Mouse (Mus musculus) liver, adult 2 months (tissue): ENCODE measurements around the gene Smg6.

Experiments used
- CTCF ChIP-seq: fragments of 200-500 bp; IDR thresholded peaks from 2 replicates; pipeline ENCODE4 v1.5.1; 2011; ENCODE audit warnings: low read depth, low read length, control low read depth
- POLR2A ChIP-seq: fragments of 200-500 bp; IDR thresholded peaks from 2 replicates; pipeline ENCODE4 v1.6.1; 2011; ENCODE audit warnings: low read length, control low read depth; ENCODE audit not compliant: insufficient read depth; ENCODE audit errors: extremely low read depth

GRCm38 (mm10) chr11:75026977-75027376, 101.4 kb downstream of the Smg6 start:
- TF ChIP-seq CTCF = no peak
- TF ChIP-seq POLR2A = no peak
